Mouse (Mus musculus) ES-Bruce4 (cell line): ENCODE measurements around the gene Dpep3.
"Not testable (repeated sequence)": the region's sequence is repeated elsewhere in the genome, so short reads cannot be mapped to it uniquely, and the experiment has no call there.

Experiments used
- CTCF ChIP-seq: IDR thresholded peaks from one replicate; pipeline ENCODE4 v1.8.1; 2011; ENCODE audit warnings: low read depth, low read length
- EP300 ChIP-seq: IDR thresholded peaks from 2 replicates; pipeline ENCODE4 v1.6.1; 2011; ENCODE audit warnings: low read depth, low read length; ENCODE audit not compliant: insufficient read depth
- POLR2A ChIP-seq: IDR thresholded peaks from one replicate; pipeline ENCODE4 v1.8.1; 2011; ENCODE audit warnings: low read length; ENCODE audit not compliant: insufficient read depth

GRCm38 (mm10) chr8:105983406-105983805 is 4.2 kb upstream of the Dpep3 start:
- TF ChIP-seq CTCF, POLR2A, EP300: not testable (repeated sequence)
